Mouse (Mus musculus) midbrain, postnatal 0 days (tissue): ENCODE measurements around the gene Gna11. TPM values are rescaled to one million over a fixed set of nuclear protein-coding genes. Genes with fewer than 3 reads are reported as not detected.

ENCODE experiments used
- ATAC-seq: fragments of 200-750 bp; cut with Nextera tagmentation; 2 replicates; pipeline ENCODE4 v1.8.0; 2017; ENCODE audit warnings: moderate number of reproducible peaks, mild to moderate bottlenecking, moderate TSS enrichment, moderate library complexity; ENCODE audit not compliant: low FRiP score
- DNase-seq: peaks from one replicate; pipeline ENCODE4 v3.0.0-alpha.2; 2015; ENCODE audit warnings: low spot score
- H3K27ac ChIP-seq: fragments of 300-500 bp; sonication (generic); 2 replicates; pipeline ENCODE4 v1.5.1; 2014; ENCODE audit warnings: low read depth, mild to moderate bottlenecking, low read length, mixed read lengths
- H3K27me3 ChIP-seq: fragments of 300-500 bp; sonication (generic); 2 replicates; pipeline ENCODE4 v1.6.1; 2014; ENCODE audit warnings: low read length, control low read depth, mixed read lengths; ENCODE audit not compliant: insufficient read depth
- H3K36me3 ChIP-seq: fragments of 300-500 bp; sonication (generic); 2 replicates; pipeline ENCODE4 v1.6.1; 2014; ENCODE audit warnings: low read length, control low read depth, mixed read lengths; ENCODE audit not compliant: insufficient read depth
- H3K4me1 ChIP-seq: fragments of 300-500 bp; sonication (generic); 2 replicates; pipeline ENCODE4 v1.6.1; 2014; ENCODE audit warnings: mild to moderate bottlenecking, control low read depth, antibody characterized with exemption, low read length, mixed read lengths; ENCODE audit not compliant: insufficient read depth
- H3K4me2 ChIP-seq: fragments of 300-500 bp; sonication (generic); 2 replicates; pipeline ENCODE4 v1.6.1; 2014; ENCODE audit warnings: low read depth, mild to moderate bottlenecking, low read length, mixed read lengths; ENCODE audit not compliant: poor library complexity, severe bottlenecking
- H3K4me3 ChIP-seq: fragments of 300-500 bp; sonication (generic); 2 replicates; pipeline ENCODE4 v1.5.1; 2014; ENCODE audit warnings: low read depth, mild to moderate bottlenecking, low read length, moderate library complexity
- H3K9ac ChIP-seq: fragments of 300-500 bp; sonication (generic); replicated peaks from 2 replicates; pipeline ENCODE4 v1.6.1; 2014; ENCODE audit warnings: mild to moderate bottlenecking, low read length, moderate library complexity, mixed read lengths; ENCODE audit not compliant: poor library complexity, severe bottlenecking
- H3K9me3 ChIP-seq: fragments of 300-500 bp; sonication (generic); 2 replicates; pipeline ENCODE4 v1.6.1; 2016; ENCODE audit warnings: low read length, control low read depth
- CTCF ChIP-seq: IDR thresholded peaks from 2 replicates; pipeline ENCODE4 v1.5.1; 2016; ENCODE audit warnings: antibody characterized with exemption, mild to moderate bottlenecking
- WGBS: fragments of 180-500 bp; shearing (Covaris S2); extraction: QIAGEN DNeasy Blood & Tissue Kit; methylation state at CpG from one replicate; pipeline ENCODE4 v1.1.7; 2014; 5-methylcytosine and 5-hydroxymethylcytosine counted together
- microRNA-seq: library from miRNA; unstranded; fragments of <30 nt; microRNA quantifications from one replicate; pipeline ENCODE4, GENCODE M21; 2016; ENCODE audit warnings: borderline number of aligned reads
- polyA plus RNA-seq: library from polyadenylated mRNA; unstranded; fragments of >200 nt; fragmentation: Nextera tagmentation; extraction: Ambion mirVana; gene quantifications from 2 replicates; pipeline ENCODE4 v1.2.1, GENCODE M21; 2015
- total RNA-seq: library from RNA; depleted of rRNA; stranded (reverse); fragments of >200 nt; gene quantifications from 2 replicates; pipeline ENCODE4 v1.2.3, GENCODE M21; 2014; rRNA removed

Gna11 gene
- total and polyA plus RNA-seq, 2 experiments from 2014 or later = 108 to 130 TPM

- TF ChIP-seq CTCF = no peak
Measured at GRCm38 (mm10) chr10:81484441-81485059, 60.4 kb downstream of the Gna11 start.

DNA sequence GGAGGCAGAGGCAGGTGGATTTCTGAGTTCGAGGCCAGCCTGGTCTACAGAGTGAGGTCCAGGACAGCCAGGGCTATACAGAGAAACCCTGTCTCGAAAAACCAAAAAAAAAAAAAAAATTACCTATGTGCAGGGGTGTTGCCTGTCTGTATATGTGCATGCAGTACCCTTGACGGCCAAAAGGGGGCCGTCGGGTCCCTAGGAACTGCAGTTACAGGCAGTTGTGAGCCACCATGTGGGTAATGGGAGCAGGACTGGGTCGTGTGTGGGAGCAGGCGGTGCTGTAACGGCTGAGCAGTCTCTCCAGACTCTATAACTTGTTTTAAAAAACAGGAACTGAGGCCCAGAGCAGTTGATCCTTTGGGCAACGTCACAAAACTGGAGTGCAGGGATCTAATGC, 61.0 kb downstream of the Gna11 start:
- Histone ChIP-seq H3K9ac (no peak overlapping the region), H3K27me3 (no peaks in the 10 kb centered on the region), H3K9me3 (no peaks in the 10 kb centered on the region), H3K27ac (peak overlapping the region; percentile 69), H3K4me3 (no peak overlapping the region), H3K4me1 (peaks cover 24% of the 10 kb centered on the region), H3K36me3 (peaks cover 26% of the 10 kb centered on the region), H3K4me2 (no peak overlapping the region)
- DNase-seq (peak; percentile 70), ATAC-seq (no peak)
- TF ChIP-seq CTCF = peak; percentile 76
- 12% methylated on average over 8 of the region's 9 CpGs for WGBS

More at GRCm38 (mm10) chr10:81484441-81485059, 60.4 kb downstream of the Gna11 start:
- Histone ChIP-seq H3K9ac (peak overlapping the region; percentile 46; the same call in 1 of the 2 replicates), H3K36me3 (peaks cover 30% of the 10 kb centered on the region), H3K4me1 (peaks cover 24% of the 10 kb centered on the region), H3K9me3 (no peaks in the 10 kb centered on the region), H3K27me3 (no peaks in the 10 kb centered on the region), H3K27ac (peak overlapping the region; percentile 69), H3K4me2 (no peak overlapping the region), H3K4me3 (no peak overlapping the region)
- WGBS = 41% methylated on average over 6 of the region's 6 CpGs
- ATAC-seq (0 out of 2 replicates have a peak, but pooled peaks have one; percentile 4), DNase-seq (peak; percentile 50)

DNA sequence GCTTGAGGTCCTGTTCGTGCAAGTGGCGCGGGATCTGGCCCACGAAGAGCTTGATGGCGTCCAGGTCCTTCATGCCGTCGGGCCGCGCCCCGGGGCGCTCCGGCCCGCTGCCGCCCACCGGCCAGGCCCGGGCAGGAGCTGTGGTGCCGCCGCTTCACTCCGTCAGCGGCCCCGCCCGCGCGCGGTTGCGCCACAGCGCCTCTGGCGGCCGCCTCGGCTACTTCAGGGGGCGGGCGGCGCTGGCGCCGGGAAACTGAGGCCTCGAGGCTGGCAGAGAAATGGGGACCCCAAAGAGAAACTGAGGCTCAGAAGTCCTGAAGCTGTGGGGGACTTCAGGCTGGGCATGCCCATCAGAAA, 62.5 kb downstream of the Gna11 start, which contains the start of gene Celf5:
Celf5 (minus strand) TSS at position 177 of the 357 bp plus-strand sequence.
- Histone ChIP-seq H3K4me3 (peak within 1 kb of the TSS; percentile 73), H3K36me3 (peaks cover 11% of the 10 kb centered on the region), H3K27ac (peak within 1 kb of the TSS; percentile 91), H3K27me3 (no peaks in the 10 kb centered on the region), H3K9ac (peak within 1 kb of the TSS; percentile 91), H3K4me1 (peaks cover 24% of the 10 kb centered on the region), H3K9me3 (no peaks in the 10 kb centered on the region), H3K4me2 (peak within 1 kb of the TSS; percentile 73)
- ATAC-seq (peak; percentile 57), DNase-seq (peak; percentile 63)
- peak; percentile 79 for TF ChIP-seq CTCF
- WGBS = under 1% methylated on average over 34 of the region's 36 CpGs

DNA sequence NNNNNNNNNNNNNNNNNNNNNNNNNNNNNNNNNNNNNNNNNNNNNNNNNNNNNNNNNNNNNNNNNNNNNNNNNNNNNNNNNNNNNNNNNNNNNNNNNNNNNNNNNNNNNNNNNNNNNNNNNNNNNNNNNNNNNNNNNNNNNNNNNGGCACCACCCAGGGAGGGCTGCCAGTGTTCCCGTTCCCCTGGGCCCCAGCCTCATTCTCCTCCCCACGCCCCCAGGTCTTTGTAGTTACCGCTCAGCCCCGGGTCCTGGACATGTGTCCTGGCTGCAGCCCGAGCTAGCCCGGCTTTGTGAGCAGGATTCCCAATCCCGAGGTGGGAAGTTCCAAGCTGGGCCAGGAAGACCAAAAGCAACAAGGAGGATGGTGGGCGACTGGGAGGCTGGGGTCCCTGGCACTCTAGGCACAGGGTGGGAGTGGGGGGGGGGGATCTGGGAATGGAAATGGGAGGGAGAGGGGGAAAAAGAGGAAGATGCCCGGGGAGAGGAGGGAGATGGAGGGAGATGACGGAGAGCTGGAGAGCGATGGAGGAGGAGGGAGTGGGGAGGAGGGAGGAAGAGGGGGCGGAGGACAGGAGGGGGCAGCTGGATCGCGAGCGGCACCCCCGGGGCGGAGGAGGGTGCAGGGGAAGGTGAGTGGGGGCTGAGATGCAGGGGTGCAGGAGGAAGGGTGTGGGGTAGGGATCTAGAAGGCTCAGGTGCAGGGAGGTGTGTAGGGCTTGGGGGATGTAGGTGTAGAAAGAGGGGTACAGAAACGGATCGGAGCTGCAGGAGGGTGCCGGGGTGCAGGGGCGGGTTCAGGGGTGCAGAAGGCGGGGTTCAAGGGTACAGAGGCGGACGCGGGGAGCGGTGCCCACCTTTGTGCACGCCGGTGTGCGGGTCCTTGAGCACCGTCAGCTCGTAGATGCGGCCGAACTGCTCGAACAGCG, 63.1 kb downstream of the Gna11 start:
- H3K36me3 ChIP-seq = peaks cover 5% of the 10 kb centered on the region; the same call in 1 of the 2 replicates
- no peaks in the 10 kb centered on the region for H3K9me3 ChIP-seq
- peak overlapping the region; percentile 73 for H3K4me3 ChIP-seq
- no peaks in the 10 kb centered on the region for H3K27me3 ChIP-seq
- peaks cover 24% of the 10 kb centered on the region for H3K4me1 ChIP-seq
- peak overlapping the region; percentile 91 for H3K27ac ChIP-seq
- DNase-seq = peak; percentile 29
- no peak for TF ChIP-seq CTCF
- peak overlapping the region; percentile 73 for H3K4me2 ChIP-seq
- peak; percentile 21; the same call in 1 of the 2 replicates for ATAC-seq
- H3K9ac ChIP-seq = peak overlapping the region; percentile 91
- WGBS = 2% methylated on average over 30 of the region's 35 CpGs

Small RNA genes lying within 50 kb of the gene (microRNA-seq; reads per million reads assigned to microRNA genes)
- not detected for gene Gm25595

Other genes starting within 250 kb of the Gna11 start
- 19.5 and 22.7 TPM in 2 replicates for gene Cactin, start 224.1 kb downstream of the Gna11 start, total RNA-seq
- 18.4 and 20.2 TPM in 2 replicates for gene Cactin, start 224.1 kb downstream of the Gna11 start, polyA plus RNA-seq
- gene Tbxa2r, start 216.5 kb downstream of the Gna11 start, total RNA-seq = 4.3 and 7.0 TPM in 2 replicates
- gene Tbxa2r, start 216.5 kb downstream of the Gna11 start, polyA plus RNA-seq = 3.8 and 4.7 TPM in 2 replicates
- 0.09 and 0.16 TPM in 2 replicates for gene Gipc3, start 201.9 kb downstream of the Gna11 start, total RNA-seq
- not detected in 2 replicates for gene Gipc3, start 201.9 kb downstream of the Gna11 start, polyA plus RNA-seq
- 9.6 and 12.6 TPM in 2 replicates for gene Hmg20b, start 194.7 kb downstream of the Gna11 start, total RNA-seq
- gene Hmg20b, start 194.7 kb downstream of the Gna11 start, polyA plus RNA-seq = 23.4 and 24.5 TPM in 2 replicates
- 31.9 and 40.6 TPM in 2 replicates for gene Mfsd12, start 187.7 kb downstream of the Gna11 start, total RNA-seq
- gene Mfsd12, start 187.7 kb downstream of the Gna11 start, polyA plus RNA-seq = 13.6 and 15.4 TPM in 2 replicates
- gene 4930404N11Rik, start 179.4 kb downstream of the Gna11 start, total RNA-seq = 1.4 TPM in 1 of 2 replicates, not detected in the other
- 0.47 and 0.54 TPM in 2 replicates for gene 4930404N11Rik, start 179.4 kb downstream of the Gna11 start, polyA plus RNA-seq
- 92.6 and 98.3 TPM in 2 replicates for gene Fzr1, start 166.7 kb downstream of the Gna11 start, total RNA-seq
- 147 and 149 TPM in 2 replicates for gene Fzr1, start 166.7 kb downstream of the Gna11 start, polyA plus RNA-seq
- gene Dohh, start 160.8 kb downstream of the Gna11 start, total RNA-seq = 120 and 132 TPM in 2 replicates
- 95.8 and 115 TPM in 2 replicates for gene Dohh, start 160.8 kb downstream of the Gna11 start, polyA plus RNA-seq
- 0.88 and 2.7 TPM in 2 replicates for gene Gm48551, start 160.7 kb downstream of the Gna11 start, total RNA-seq
- 5.8 and 10.2 TPM in 2 replicates for gene Gm48551, start 160.7 kb downstream of the Gna11 start, polyA plus RNA-seq
- 6.6 TPM in 1 of 2 replicates, not detected in the other for gene Gm48552, start 156.2 kb downstream of the Gna11 start, total RNA-seq
- gene Gm48552, start 156.2 kb downstream of the Gna11 start, polyA plus RNA-seq = 1.6 and 3.9 TPM in 2 replicates
- 1.5 and 1.7 TPM in 2 replicates for gene Smim24, start 152.1 kb downstream of the Gna11 start, total RNA-seq
- 1.1 and 2.0 TPM in 2 replicates for gene Smim24, start 152.1 kb downstream of the Gna11 start, polyA plus RNA-seq
- 16.2 and 17.4 TPM in 2 replicates for gene Nfic, start 89.6 kb downstream of the Gna11 start, total RNA-seq
- gene Nfic, start 89.6 kb downstream of the Gna11 start, polyA plus RNA-seq = 19.1 and 21.3 TPM in 2 replicates
- 142 and 206 TPM in 2 replicates for gene Celf5, start 62.5 kb downstream of the Gna11 start, total RNA-seq
- gene Celf5, start 62.5 kb downstream of the Gna11 start, polyA plus RNA-seq = 61.5 and 74.0 TPM in 2 replicates
- 83.0 and 93.1 TPM in 2 replicates for gene Ncln, start 48.8 kb downstream of the Gna11 start, total RNA-seq
- gene Ncln, start 48.8 kb downstream of the Gna11 start, polyA plus RNA-seq = 58.1 and 63.3 TPM in 2 replicates
- gene S1pr4, start 45.1 kb downstream of the Gna11 start, total RNA-seq = 0.09 and 0.16 TPM in 2 replicates
- gene S1pr4, start 45.1 kb downstream of the Gna11 start, polyA plus RNA-seq = 0.40 and 0.41 TPM in 2 replicates
- gene Gna15, start 21.0 kb downstream of the Gna11 start, total RNA-seq = 0.94 and 2.1 TPM in 2 replicates
- 1.1 and 1.2 TPM in 2 replicates for gene Gna15, start 21.0 kb downstream of the Gna11 start, polyA plus RNA-seq
- 539 and 662 TPM in 2 replicates for gene Aes, start 14.3 kb upstream of the Gna11 start, total RNA-seq
- 805 and 854 TPM in 2 replicates for gene Aes, start 14.3 kb upstream of the Gna11 start, polyA plus RNA-seq
- 31.2 and 35.6 TPM in 2 replicates for gene Tle2, start 29.4 kb upstream of the Gna11 start, total RNA-seq
- 56.8 and 57.3 TPM in 2 replicates for gene Tle2, start 29.4 kb upstream of the Gna11 start, polyA plus RNA-seq
- 8.4 and 13.3 TPM in 2 replicates for gene Tle6, start 55.9 kb upstream of the Gna11 start, total RNA-seq
- gene Tle6, start 55.9 kb upstream of the Gna11 start, polyA plus RNA-seq = 4.7 and 7.5 TPM in 2 replicates
- gene BC025920, start 61.1 kb upstream of the Gna11 start, total RNA-seq = 1.2 and 2.6 TPM in 2 replicates
- 0.80 and 1.6 TPM in 2 replicates for gene BC025920, start 61.1 kb upstream of the Gna11 start, polyA plus RNA-seq
- gene Sirt6, start 82.6 kb upstream of the Gna11 start, total RNA-seq = 25.0 and 33.8 TPM in 2 replicates
- gene Sirt6, start 82.6 kb upstream of the Gna11 start, polyA plus RNA-seq = 41.0 and 42.6 TPM in 2 replicates
- 93.1 and 100 TPM in 2 replicates for gene Ankrd24, start 83.3 kb upstream of the Gna11 start, total RNA-seq
- gene Ankrd24, start 83.3 kb upstream of the Gna11 start, polyA plus RNA-seq = 14.6 and 14.9 TPM in 2 replicates
- 3.3 and 5.3 TPM in 2 replicates for gene Gm10778, start 103.9 kb upstream of the Gna11 start, total RNA-seq
- 2.9 and 3.7 TPM in 2 replicates for gene Gm10778, start 103.9 kb upstream of the Gna11 start, polyA plus RNA-seq
- gene Zfp433, start 159.6 kb upstream of the Gna11 start, total RNA-seq = 12.6 and 13.0 TPM in 2 replicates
- 9.4 and 9.8 TPM in 2 replicates for gene Zfp433, start 159.6 kb upstream of the Gna11 start, polyA plus RNA-seq
- 15.9 and 41.5 TPM in 2 replicates for gene Gm3055, start 226.0 kb upstream of the Gna11 start, total RNA-seq
- 8.7 and 9.8 TPM in 2 replicates for gene Gm3055, start 226.0 kb upstream of the Gna11 start, polyA plus RNA-seq